In the genomic region with DNA sequence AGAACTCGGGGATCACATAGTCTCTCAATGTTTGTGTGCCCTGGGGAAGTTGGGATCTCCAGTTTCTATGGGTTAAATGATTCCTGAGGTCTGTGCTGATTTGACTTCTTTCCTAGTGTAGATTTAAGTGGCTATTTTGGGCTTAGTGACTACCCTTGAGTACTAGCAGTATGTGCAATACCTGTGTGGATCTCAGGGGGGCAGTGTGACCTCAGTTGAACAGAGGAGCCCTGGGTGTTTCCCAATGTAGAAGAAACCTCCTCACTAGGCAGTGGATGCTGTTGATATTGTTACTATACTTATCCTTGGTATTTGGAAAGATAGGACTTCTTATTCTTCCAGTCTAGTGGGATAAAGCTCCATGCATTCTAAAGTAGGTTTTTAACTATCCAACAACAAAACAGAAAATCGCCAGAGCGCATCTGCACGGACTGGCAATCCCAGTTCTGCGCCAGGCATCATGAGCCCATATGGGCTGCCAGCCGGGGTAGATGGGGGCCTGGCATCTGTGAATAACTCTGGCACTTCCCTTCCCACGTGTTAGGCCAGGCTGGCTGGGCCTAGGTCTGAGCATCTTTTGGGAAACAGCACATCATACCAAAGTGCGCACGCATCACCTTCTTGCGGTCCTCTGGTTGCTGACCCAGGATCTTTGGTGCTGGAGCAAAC, we compare ENCODE assay signal across 9 mouse cellular contexts.
DNase-seq lines count a peak whose midpoint lies in the region; ATAC-seq and TF ChIP-seq lines count a peak whose summit lies in the region.
"Had no signal": no experiment of that assay in that cellular context is flagged by ENCODE, and none has a peak within 500 bp of the region (broad histone marks: within the 10 kb centered on the region; RNA-seq: fewer than 3 reads in every experiment).

No protein-coding gene starts in this region.

- ATAC-seq in liver, embryonic 12.5 days, result no peak; the same call in 1 of the 2 replicates
- ATAC-seq in granulocyte monocyte progenitor cell, adult 5-6 weeks (replicated peaks; ENCODE audit: poor library complexity, severe bottlenecking), result peak; percentile 85

- WGBS in cerebellum, adult 2 months, result 60% methylated on average over 10 of the region's 10 CpGs
- 87% methylated on average over 10 of the region's 10 CpGs for WGBS in liver, embryonic 12.5 days (ENCODE audit: insufficient replicate concordance)
- 92% methylated on average over 10 of the region's 10 CpGs for WGBS in lung, adult 2 months

- H3K4me1 ChIP-seq in cerebellum, adult 2 months (ENCODE audit: control insufficient read depth, insufficient read depth, low read length), result peaks cover 7% of the 10 kb centered on the region
- H3K4me1 ChIP-seq in liver, embryonic 12.5 days, result no peaks in the 10 kb centered on the region
- H3K4me1 ChIP-seq in lung, adult 2 months (ENCODE audit: control insufficient read depth, insufficient read depth, low read length), result no peaks in the 10 kb centered on the region

- H3K27ac ChIP-seq in cerebellum, adult 2 months (ENCODE audit: insufficient read depth, low read length), result no peak overlapping the region
- H3K27ac ChIP-seq in liver, embryonic 12.5 days, result no peak overlapping the region
- H3K27ac ChIP-seq: limb, embryonic 15.5 days had no signal

- peak; percentile 27 to 36 for DNase-seq in cerebellum, adult 2 months
- no peak for DNase-seq in cerebellum, adult 8-10 months
- peak; percentile 38 for DNase-seq in liver
- DNase-seq in brain, adult 2 months (ENCODE audit: low read depth, low spot score), result peak; percentile 78
- peak; percentile 25 for DNase-seq in lung, adult 2 months
- DNase-seq in thymus, postnatal 36 days, result peak; percentile 26 to 40

- TF ChIP-seq CTCF in cerebellum, adult 2 months (IDR thresholded peaks at IDR 0.05; ENCODE audit: borderline replicate concordance, insufficient read depth, low read depth, low read length), result peak; percentile 47; the same call in 1 of the 2 replicates
- TF ChIP-seq CTCF in lung, adult 2 months (IDR thresholded peaks at IDR 0.05; ENCODE audit: insufficient read depth, low read length), result no peak

- no peak overlapping the region for H3K9ac ChIP-seq in liver, embryonic 12.5 days
- H3K9ac ChIP-seq: limb, embryonic 15.5 days had no signal

- H3K4me3 ChIP-seq in cerebellum, adult 2 months (replicated peaks; ENCODE audit: insufficient read depth, low read depth, low read length), result no peak overlapping the region
- H3K4me3 ChIP-seq in liver, embryonic 12.5 days, result no peak overlapping the region
- H3K4me3 ChIP-seq in lung, adult 2 months (replicated peaks; ENCODE audit: extremely low read depth, low read depth, low read length), result no peak overlapping the region
- H3K4me3 ChIP-seq: limb, embryonic 15.5 days had no signal

- H3K4me2 ChIP-seq in liver, embryonic 12.5 days, result no peak overlapping the region
- H3K4me2 ChIP-seq: limb, embryonic 15.5 days had no signal

- no peaks in the 10 kb centered on the region for H3K9me3 ChIP-seq in liver, embryonic 12.5 days (replicated peaks)
- H3K9me3 ChIP-seq: limb, embryonic 15.5 days had no signal

- H3K36me3 ChIP-seq in liver, embryonic 12.5 days, result 0 out of 2 replicates have a peak, but pooled peaks cover 2% of the 10 kb centered on the region

- TF ChIP-seq POLR2A in cerebellum, adult 2 months (IDR thresholded peaks at IDR 0.05; ENCODE audit: borderline replicate concordance, insufficient read depth, low read length), result no peak
- no peak for TF ChIP-seq POLR2A in lung, adult 2 months (IDR thresholded peaks at IDR 0.05; ENCODE audit: borderline replicate concordance, extremely low read depth, low read depth, low read length)

- no peaks in the 10 kb centered on the region for H3K27me3 ChIP-seq in cerebellum, adult 2 months (ENCODE audit: control insufficient read depth, insufficient read depth, low read length)
- H3K27me3 ChIP-seq in liver, embryonic 12.5 days (replicated peaks), result no peaks in the 10 kb centered on the region
- H3K27me3 ChIP-seq: limb, embryonic 15.5 days had no signal
